Mouse (Mus musculus) layer of hippocampus, adult 8-10 months (tissue): Measurements from ENCODE around the gene Fhit. TPM values are rescaled to one million over a fixed set of nuclear protein-coding genes. Genes with fewer than 3 reads are reported as not detected.
"Not testable (repeated sequence)": the region's sequence is repeated elsewhere in the genome, so short reads cannot be mapped to it uniquely, and the experiment has no call there.

Experiments used
- DNase-seq, 2 experiments: peaks; one replicate each; pipeline ENCODE4 v3.0.0; 2022; ENCODE audit warnings: low spot score in 2 of 2
- total RNA-seq, 4 experiments: library from RNA; stranded (reverse); gene quantifications; 2 replicates each; pipeline ENCODE4 v1.2.4; 2022

Fhit gene
- total RNA-seq, 4 experiments from 2014 or later = 3.7 to 5.6 (median 4.3) TPM

GRCm38 (mm10) chr14:10933667-10934066 lies 228.2 kb downstream of the Fhit start:
- no peak for DNase-seq

GRCm38 (mm10) chr14:10917893-10918803 lies 243.7 kb downstream of the Fhit start:
- DNase-seq = no peak

- DNase-seq = no peak
Measured at GRCm38 (mm10) chr14:10908011-10908410, 253.8 kb downstream of the Fhit start.

- no peak for DNase-seq
Measured at GRCm38 (mm10) chr14:10882759-10883158, 279.1 kb downstream of the Fhit start.

GRCm38 (mm10) chr14:10880749-10881148 lies 281.1 kb downstream of the Fhit start:
- DNase-seq = no peak

GRCm38 (mm10) chr14:10874595-10875372 lies 287.1 kb downstream of the Fhit start:
- DNase-seq = no peak

- DNase-seq = no peak
Measured at GRCm38 (mm10) chr14:10857606-10858005, 304.2 kb downstream of the Fhit start.

GRCm38 (mm10) chr14:10851936-10852335 lies 309.9 kb downstream of the Fhit start:
- no peak for DNase-seq

- DNase-seq = no peak
Measured at GRCm38 (mm10) chr14:10836001-10836400, 325.8 kb downstream of the Fhit start.

GRCm38 (mm10) chr14:10824819-10825218 lies 337.0 kb downstream of the Fhit start:
- no peak for DNase-seq

GRCm38 (mm10) chr14:10813551-10813950 lies 348.3 kb downstream of the Fhit start:
- no peak for DNase-seq

GRCm38 (mm10) chr14:10798489-10799180 lies 363.2 kb downstream of the Fhit start:
- DNase-seq = no peak

- DNase-seq = no peak
Measured at GRCm38 (mm10) chr14:10797595-10797994, 364.2 kb downstream of the Fhit start.

GRCm38 (mm10) chr14:10795498-10796075 lies 366.2 kb downstream of the Fhit start:
- DNase-seq = no peak

GRCm38 (mm10) chr14:10783929-10784328 lies 377.9 kb downstream of the Fhit start:
- no peak for DNase-seq

GRCm38 (mm10) chr14:10778721-10779120 lies 383.1 kb downstream of the Fhit start:
- no peak for DNase-seq

- not testable (repeated sequence) for DNase-seq
Measured at GRCm38 (mm10) chr14:10754883-10755282, 407.0 kb downstream of the Fhit start.

GRCm38 (mm10) chr14:10738076-10738475 lies 423.8 kb downstream of the Fhit start:
- no peak for DNase-seq

GRCm38 (mm10) chr14:10722525-10722924 lies 439.3 kb downstream of the Fhit start:
- DNase-seq = no peak

- DNase-seq = no peak
Measured at GRCm38 (mm10) chr14:10712916-10713315, 448.9 kb downstream of the Fhit start.

GRCm38 (mm10) chr14:10712522-10712881 lies 449.3 kb downstream of the Fhit start:
- DNase-seq = peak; percentile 15
